Mouse (Mus musculus) G1E (cell line): ENCODE measurements around the gene Jph3.

Source experiments
- CTCF ChIP-seq: IDR thresholded peaks from 2 replicates; pipeline ENCODE4 v1.5.1; 2012; ENCODE audit warnings: low read depth, low read length, inconsistent platforms, mixed read lengths
- GATA1 ChIP-seq: IDR thresholded peaks from 2 replicates; pipeline ENCODE4 v1.6.1; 2012; ENCODE audit warnings: borderline replicate concordance, low read length, inconsistent platforms, mixed read lengths
- GATA2 ChIP-seq: IDR thresholded peaks from 2 replicates; pipeline ENCODE4 v1.6.1; 2012; ENCODE audit warnings: low read depth, low read length, inconsistent platforms, borderline replicate concordance
- POLR2AphosphoS5 ChIP-seq: IDR thresholded peaks from 2 replicates; pipeline ENCODE4 v1.6.1; 2012; ENCODE audit warnings: low read depth, low read length, inconsistent platforms; ENCODE audit not compliant: insufficient replicate concordance
- TAL1 ChIP-seq: conservative IDR thresholded peaks from 2 replicates; pipeline ENCODE4 v1.6.1; 2012; ENCODE audit warnings: low read depth, low read length, inconsistent platforms, mixed read lengths

DNA sequence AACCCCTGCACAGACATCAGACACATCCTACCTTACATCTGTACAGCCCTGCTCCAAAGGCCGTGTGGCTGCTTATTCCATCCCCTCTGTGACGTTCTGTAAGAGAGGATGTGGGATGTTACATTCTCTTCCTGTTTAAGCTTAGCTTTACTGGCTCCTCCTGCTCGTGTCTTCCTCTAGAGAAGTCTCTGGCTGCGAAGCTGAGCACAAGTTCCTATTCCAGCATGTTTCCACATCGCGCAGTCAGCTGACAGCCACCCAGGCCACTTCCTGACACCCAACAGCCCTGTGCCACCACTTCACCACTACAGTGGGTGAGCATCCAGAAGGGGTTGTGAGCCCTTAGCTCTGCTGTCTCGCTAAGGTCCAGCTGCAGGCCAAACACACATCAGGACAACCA is 62.7 kb downstream of the Jph3 start:
- no peak for TF ChIP-seq CTCF
- TF ChIP-seq TAL1 = no peak
- no peak for TF ChIP-seq POLR2AphosphoS5
- TF ChIP-seq GATA1 = no peak
- no peak for TF ChIP-seq GATA2
